Mouse (Mus musculus): ENCODE measurements at regions not wholly inside any gene's neighbourhood (a gene's known extent, or its start where the extent isn't known, plus 50 kb on each side); places are given as distances from the start of the nearest gene placed in this dataset.

DNA sequence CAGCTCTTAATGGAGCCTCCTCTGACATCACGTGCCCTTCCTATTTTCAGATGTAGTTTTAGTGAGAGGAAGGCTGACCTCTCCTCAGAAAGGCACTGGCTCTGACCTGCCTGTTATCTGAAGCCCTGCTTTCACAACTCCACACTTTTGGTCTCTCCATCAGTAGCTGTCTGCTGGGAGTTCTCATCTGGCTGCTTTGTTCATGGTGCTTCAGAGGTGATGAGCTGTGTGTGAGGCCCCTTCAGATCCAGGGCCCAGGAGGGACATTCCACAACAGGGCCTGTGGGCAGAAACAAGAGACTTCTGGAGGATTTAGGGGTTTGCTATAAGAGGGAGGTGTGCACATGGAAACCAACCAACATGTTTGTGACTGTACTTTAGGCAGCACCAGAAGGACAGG lies 50.8 kb upstream of the Fhl2 start:
- no peak overlapping the region for H3K9ac ChIP-seq (ENCODE audit: insufficient read depth, low read depth, low read length, poor library complexity, severe bottlenecking)
- H3K9me3 ChIP-seq (ENCODE audit: control insufficient read depth, insufficient read depth, low read depth, low read length): no peaks in the 10 kb centered on the region
- no peaks in the 10 kb centered on the region for H3K4me1 ChIP-seq (ENCODE audit: control insufficient read depth in 2 of 2, insufficient read depth in 2 of 2, low read length in 2 of 2, poor library complexity in 1 of 2)
- no peak for DNase-seq (ENCODE audit: low read depth, low spot score)
- H3K36me3 ChIP-seq (ENCODE audit: control insufficient read depth, insufficient read depth, low read length, poor library complexity, severe bottlenecking): no peaks in the 10 kb centered on the region
- no peak for TF ChIP-seq ZC3H11A (IDR thresholded peaks at IDR 0.05; ENCODE audit: borderline replicate concordance, low read depth, low read length)
- no peak for TF ChIP-seq HCFC1 (IDR thresholded peaks at IDR 0.05; ENCODE audit: borderline replicate concordance, insufficient read depth, low read length)
- no peak for TF ChIP-seq CHD2 (IDR thresholded peaks at IDR 0.05; ENCODE audit: low read depth, low read length)
- no peak for TF ChIP-seq ZNF384 (IDR thresholded peaks at IDR 0.05; ENCODE audit: low read depth, low read length)
- no peak for TF ChIP-seq MAFK (IDR thresholded peaks at IDR 0.05; ENCODE audit: insufficient read depth, low read depth, low read length)
- no peak overlapping the region for H3K4me3 ChIP-seq (ENCODE audit: insufficient read depth in 1 of 2, low read depth in 1 of 2, low read length in 2 of 2, poor library complexity in 1 of 2, severe bottlenecking in 1 of 2)
- no peak overlapping the region for H3K27ac ChIP-seq (ENCODE audit: insufficient read depth, low read depth, low read length, poor library complexity, severe bottlenecking)
- in situ Hi-C loops (cut with MboI; ENCODE audit: low sequenced_read_pairs in 2 of 2, unreplicated experiment in 2 of 2): no loop called here

GRCm38 (mm10) chr1:43250281-43250680 lies 53.5 kb upstream of the Fhl2 start:
- no peak overlapping the region for H3K27ac ChIP-seq (ENCODE audit: insufficient read depth, low read depth, low read length, poor library complexity, severe bottlenecking)
- no peaks in the 10 kb centered on the region for H3K36me3 ChIP-seq (ENCODE audit: control insufficient read depth, insufficient read depth, low read length, poor library complexity, severe bottlenecking)
- in situ Hi-C loops (cut with MboI; ENCODE audit: low sequenced_read_pairs in 2 of 2, unreplicated experiment in 2 of 2): no loop called here
- no peak for DNase-seq (ENCODE audit: low read depth, low spot score)
- TF ChIP-seq CHD2 (IDR thresholded peaks at IDR 0.05; ENCODE audit: low read depth, low read length): no peak
- no peak for TF ChIP-seq MAFK (IDR thresholded peaks at IDR 0.05; ENCODE audit: insufficient read depth, low read depth, low read length)
- TF ChIP-seq HCFC1 (IDR thresholded peaks at IDR 0.05; ENCODE audit: borderline replicate concordance, insufficient read depth, low read length): no peak
- TF ChIP-seq ZC3H11A (IDR thresholded peaks at IDR 0.05; ENCODE audit: borderline replicate concordance, low read depth, low read length): no peak
- no peak for TF ChIP-seq ZNF384 (IDR thresholded peaks at IDR 0.05; ENCODE audit: low read depth, low read length)
- no peaks in the 10 kb centered on the region for H3K4me1 ChIP-seq (ENCODE audit: control insufficient read depth in 2 of 2, insufficient read depth in 2 of 2, low read length in 2 of 2, poor library complexity in 1 of 2)
- H3K4me3 ChIP-seq (ENCODE audit: insufficient read depth in 1 of 2, low read depth in 1 of 2, low read length in 2 of 2, poor library complexity in 1 of 2, severe bottlenecking in 1 of 2): no peak overlapping the region
- H3K9me3 ChIP-seq (ENCODE audit: control insufficient read depth, insufficient read depth, low read depth, low read length): no peaks in the 10 kb centered on the region
- H3K9ac ChIP-seq (ENCODE audit: insufficient read depth, low read depth, low read length, poor library complexity, severe bottlenecking): no peak overlapping the region

DNA sequence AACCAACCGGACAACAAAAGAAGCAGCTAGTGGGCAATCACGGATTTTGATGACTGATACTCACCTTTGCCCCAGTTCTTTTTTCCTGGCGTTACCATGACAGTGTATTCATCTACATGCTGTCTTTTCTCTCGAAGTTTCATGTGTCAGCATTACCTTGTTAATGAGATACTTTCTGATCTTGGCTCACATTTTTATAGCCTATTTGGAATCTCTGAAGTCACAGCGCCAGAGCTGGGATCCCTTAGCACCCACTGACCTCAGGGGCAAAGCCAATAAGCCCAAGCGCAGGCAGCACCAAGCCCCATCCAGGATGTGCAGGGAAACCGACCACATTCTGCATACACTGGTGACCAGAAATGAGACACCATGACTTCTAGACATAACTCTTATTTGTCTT lies 54.6 kb upstream of the Fhl2 start:
- in situ Hi-C loops (cut with MboI; ENCODE audit: low sequenced_read_pairs in 2 of 2, unreplicated experiment in 2 of 2): no loop called here
- TF ChIP-seq ZC3H11A (IDR thresholded peaks at IDR 0.05; ENCODE audit: borderline replicate concordance, low read depth, low read length) (no peak), CHD2 (IDR thresholded peaks at IDR 0.05; ENCODE audit: low read depth, low read length) (no peak), MAFK (IDR thresholded peaks at IDR 0.05; ENCODE audit: insufficient read depth, low read depth, low read length) (no peak), ZNF384 (IDR thresholded peaks at IDR 0.05; ENCODE audit: low read depth, low read length) (no peak), HCFC1 (IDR thresholded peaks at IDR 0.05; ENCODE audit: borderline replicate concordance, insufficient read depth, low read length) (no peak)
- DNase-seq (ENCODE audit: low read depth, low spot score): no peak
- Histone ChIP-seq H3K4me3 (ENCODE audit: insufficient read depth in 1 of 2, low read depth in 1 of 2, low read length in 2 of 2, poor library complexity in 1 of 2, severe bottlenecking in 1 of 2) (no peak overlapping the region), H3K27ac (ENCODE audit: insufficient read depth, low read depth, low read length, poor library complexity, severe bottlenecking) (no peak overlapping the region), H3K36me3 (ENCODE audit: control insufficient read depth, insufficient read depth, low read length, poor library complexity, severe bottlenecking) (no peaks in the 10 kb centered on the region), H3K9ac (ENCODE audit: insufficient read depth, low read depth, low read length, poor library complexity, severe bottlenecking) (no peak overlapping the region), H3K9me3 (ENCODE audit: control insufficient read depth, insufficient read depth, low read depth, low read length) (no peaks in the 10 kb centered on the region), H3K4me1 (ENCODE audit: control insufficient read depth in 2 of 2, insufficient read depth in 2 of 2, low read length in 2 of 2, poor library complexity in 1 of 2) (no peaks in the 10 kb centered on the region)

GRCm38 (mm10) chr1:43254129-43254528 lies 57.3 kb upstream of the Fhl2 start:
- in situ Hi-C loops (cut with MboI; ENCODE audit: low sequenced_read_pairs in 2 of 2, unreplicated experiment in 2 of 2): no loop called here
- TF ChIP-seq CHD2 (IDR thresholded peaks at IDR 0.05; ENCODE audit: low read depth, low read length) (no peak), HCFC1 (IDR thresholded peaks at IDR 0.05; ENCODE audit: borderline replicate concordance, insufficient read depth, low read length) (no peak), ZC3H11A (IDR thresholded peaks at IDR 0.05; ENCODE audit: borderline replicate concordance, low read depth, low read length) (no peak), MAFK (IDR thresholded peaks at IDR 0.05; ENCODE audit: insufficient read depth, low read depth, low read length) (no peak), ZNF384 (IDR thresholded peaks at IDR 0.05; ENCODE audit: low read depth, low read length) (no peak)
- Histone ChIP-seq H3K9me3 (ENCODE audit: control insufficient read depth, insufficient read depth, low read depth, low read length) (no peaks in the 10 kb centered on the region), H3K36me3 (ENCODE audit: control insufficient read depth, insufficient read depth, low read length, poor library complexity, severe bottlenecking) (no peaks in the 10 kb centered on the region), H3K27ac (ENCODE audit: insufficient read depth, low read depth, low read length, poor library complexity, severe bottlenecking) (no peak overlapping the region), H3K9ac (ENCODE audit: insufficient read depth, low read depth, low read length, poor library complexity, severe bottlenecking) (no peak overlapping the region), H3K4me3 (ENCODE audit: insufficient read depth in 1 of 2, low read depth in 1 of 2, low read length in 2 of 2, poor library complexity in 1 of 2, severe bottlenecking in 1 of 2) (no peak overlapping the region), H3K4me1 (ENCODE audit: control insufficient read depth in 2 of 2, insufficient read depth in 2 of 2, low read length in 2 of 2, poor library complexity in 1 of 2) (no peaks in the 10 kb centered on the region)
- no peak for DNase-seq (ENCODE audit: low read depth, low spot score)

DNA sequence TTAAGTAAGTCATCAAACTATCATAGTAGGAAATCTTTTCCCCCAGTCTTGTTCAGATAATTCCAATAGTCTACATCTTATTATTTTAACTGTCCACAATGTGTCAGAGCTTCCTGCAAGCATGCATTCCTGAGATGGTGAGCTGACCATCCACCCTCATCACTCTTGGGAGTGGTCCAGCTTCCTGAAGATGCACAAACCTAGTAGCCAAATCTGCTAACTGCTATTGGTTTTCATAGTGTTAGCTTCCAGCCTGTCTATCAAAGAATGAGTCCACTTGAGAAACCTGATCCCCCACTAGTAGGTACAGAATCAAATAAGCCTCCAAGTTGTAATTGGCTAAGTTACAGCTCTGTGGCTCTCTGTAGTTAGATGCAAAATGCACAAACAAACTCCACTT lies 59.3 kb upstream of the Fhl2 start:
- Histone ChIP-seq H3K4me3 (ENCODE audit: insufficient read depth in 1 of 2, low read depth in 1 of 2, low read length in 2 of 2, poor library complexity in 1 of 2, severe bottlenecking in 1 of 2) (no peak overlapping the region), H3K9me3 (ENCODE audit: control insufficient read depth, insufficient read depth, low read depth, low read length) (no peaks in the 10 kb centered on the region), H3K27ac (ENCODE audit: insufficient read depth, low read depth, low read length, poor library complexity, severe bottlenecking) (no peak overlapping the region), H3K36me3 (ENCODE audit: control insufficient read depth, insufficient read depth, low read length, poor library complexity, severe bottlenecking) (no peaks in the 10 kb centered on the region), H3K4me1 (ENCODE audit: control insufficient read depth in 2 of 2, insufficient read depth in 2 of 2, low read length in 2 of 2, poor library complexity in 1 of 2) (no peaks in the 10 kb centered on the region), H3K9ac (ENCODE audit: insufficient read depth, low read depth, low read length, poor library complexity, severe bottlenecking) (no peak overlapping the region)
- no peak for DNase-seq (ENCODE audit: low read depth, low spot score)
- TF ChIP-seq HCFC1 (IDR thresholded peaks at IDR 0.05; ENCODE audit: borderline replicate concordance, insufficient read depth, low read length) (no peak), ZNF384 (IDR thresholded peaks at IDR 0.05; ENCODE audit: low read depth, low read length) (no peak), CHD2 (IDR thresholded peaks at IDR 0.05; ENCODE audit: low read depth, low read length) (no peak), MAFK (IDR thresholded peaks at IDR 0.05; ENCODE audit: insufficient read depth, low read depth, low read length) (no peak), ZC3H11A (IDR thresholded peaks at IDR 0.05; ENCODE audit: borderline replicate concordance, low read depth, low read length) (no peak)
- in situ Hi-C loops (cut with MboI; ENCODE audit: low sequenced_read_pairs in 2 of 2, unreplicated experiment in 2 of 2): no loop called here

All from ES-E14 (cell line).